Mouse (Mus musculus) myocyte (in vitro differentiated cells): ENCODE measurements at regions not wholly inside any gene's neighbourhood (a gene's known extent, or its start where the extent isn't known, plus 50 kb on each side); places are given as distances from the start of the nearest gene placed in this dataset.

Experiments
- CEBPB ChIP-seq: IDR thresholded peaks from 2 replicates; pipeline ENCODE4 v1.6.1; 2011; ENCODE audit warnings: mild to moderate bottlenecking, moderate library complexity; ENCODE audit not compliant: poor library complexity, insufficient read depth, severe bottlenecking
- E2F4 ChIP-seq: IDR thresholded peaks from one replicate; pipeline ENCODE4 v1.6.1; 2011; ENCODE audit warnings: mild to moderate bottlenecking, control low read depth, moderate library complexity; ENCODE audit not compliant: insufficient read depth
- MAX ChIP-seq: IDR thresholded peaks from one replicate; pipeline ENCODE4 v1.6.1; 2011; ENCODE audit warnings: low read depth, mild to moderate bottlenecking, control low read depth
- MYOD1 ChIP-seq, 3 experiments: IDR thresholded peaks; one replicate each; pipeline ENCODE4 v1.6.1; 2011; ENCODE audit warnings: control low read depth in 2 of 3, low read depth in 2 of 3, mild to moderate bottlenecking in 2 of 3, moderate library complexity in 1 of 3; ENCODE audit not compliant: insufficient read length in 2 of 3, control insufficient read depth in 1 of 3
- POLR2A ChIP-seq: IDR thresholded peaks from one replicate; pipeline ENCODE4 v1.6.1; 2011; ENCODE audit warnings: low read depth, mild to moderate bottlenecking, control low read depth, moderate library complexity; ENCODE audit not compliant: insufficient read length
- POLR2AphosphoS2 ChIP-seq: IDR thresholded peaks from one replicate; pipeline ENCODE4 v1.6.1; 2011; ENCODE audit warnings: low read depth, control low read depth; ENCODE audit not compliant: insufficient read length
- REST ChIP-seq: IDR thresholded peaks from one replicate; pipeline ENCODE4 v1.6.1; 2011; ENCODE audit warnings: mild to moderate bottlenecking, control low read depth, moderate library complexity; ENCODE audit not compliant: insufficient read depth, insufficient read length
- SRF ChIP-seq: IDR thresholded peaks from one replicate; pipeline ENCODE4 v1.6.1; 2011; ENCODE audit warnings: low read depth; ENCODE audit not compliant: control insufficient read depth, insufficient read length
- TCF12 ChIP-seq: IDR thresholded peaks from one replicate; pipeline ENCODE4 v1.6.1; 2011; ENCODE audit warnings: mild to moderate bottlenecking, control low read depth; ENCODE audit not compliant: poor library complexity, insufficient read depth, severe bottlenecking
- TCF3 ChIP-seq: IDR thresholded peaks from one replicate; pipeline ENCODE4 v1.6.1; 2011; ENCODE audit warnings: low read depth, control low read depth; ENCODE audit not compliant: insufficient read length
- USF1 ChIP-seq: IDR thresholded peaks from one replicate; pipeline ENCODE4 v1.6.1; 2011; ENCODE audit warnings: low read depth, mild to moderate bottlenecking, control low read depth, moderate library complexity

- TF ChIP-seq E2F4 (no peak), USF1 (no peak), TCF12 (no peak), POLR2A (no peak), TCF3 (no peak), MAX (no peak), REST (no peak), SRF (no peak), POLR2AphosphoS2 (no peak), MYOD1 (IDR thresholded peaks at IDR 0.05; ENCODE audit: control insufficient read depth in 1 of 3, insufficient read length in 2 of 3, low read depth in 2 of 3) (no peak), CEBPB (no peak)
Observed at GRCm38 (mm10) chr19:57558420-57558967, 52.3 kb upstream of the Atrnl1 start.
